Mouse (Mus musculus) MEL (cell line): ENCODE results near the gene Gm20481. TPM values are rescaled to one million over a fixed set of nuclear protein-coding genes. Genes with fewer than 3 reads are reported as not detected.
"Not testable (repeated sequence)": the region's sequence is repeated elsewhere in the genome, so short reads cannot be mapped to it uniquely, and the experiment has no call there.

Experiments
- DNase-seq: peaks from one replicate; pipeline ENCODE4 v3.0.0; 2011; ENCODE audit warnings: low read depth, low spot score
- H3K27ac ChIP-seq: 2 replicates; pipeline ENCODE4 v1.5.1; 2012; ENCODE audit warnings: low read depth, mild to moderate bottlenecking, control low read depth, low read length, moderate library complexity; ENCODE audit not compliant: control insufficient read depth
- H3K27me3 ChIP-seq, 2 experiments: fragments of 150-350 bp in 1 of 2; sonication (generic) in 1 of 2; 2 replicates each; pipeline ENCODE4 v1.6.1; 2012; ENCODE audit warnings: low read length in 2 of 2, mild to moderate bottlenecking in 2 of 2, improper control_type of control experiment in 1 of 2, moderate library complexity in 1 of 2; ENCODE audit not compliant: insufficient read depth in 2 of 2, control insufficient read depth in 1 of 2
- H3K36me3 ChIP-seq, 2 experiments: 2 replicates each; pipeline ENCODE4 v1.6.1; 2012 to 2014; ENCODE audit warnings: low read length in 2 of 2, improper control_type of control experiment in 1 of 2, inconsistent platforms in 1 of 2, mild to moderate bottlenecking in 1 of 2; ENCODE audit not compliant: insufficient read depth in 2 of 2, control insufficient read depth in 1 of 2
- H3K4me1 ChIP-seq, 2 experiments: fragments of 150-350 bp in 1 of 2; sonication (generic) in 1 of 2; 2 replicates each; pipeline ENCODE4 v1.6.1; 2012; ENCODE audit warnings: low read length in 2 of 2, improper control_type of control experiment in 1 of 2, mild to moderate bottlenecking in 1 of 2; ENCODE audit not compliant: insufficient read depth in 2 of 2, control insufficient read depth in 1 of 2
- H3K4me3 ChIP-seq, 2 experiments: fragments of 150-350 bp in 1 of 2; sonication (generic) in 1 of 2; 2 replicates each; pipeline ENCODE4 v1.5.1; 2012; ENCODE audit warnings: low read depth in 2 of 2, low read length in 2 of 2, mild to moderate bottlenecking in 2 of 2, moderate library complexity in 2 of 2, control low read depth in 1 of 2, improper control_type of control experiment in 1 of 2; ENCODE audit not compliant: control insufficient read depth in 1 of 2, insufficient read depth in 1 of 2
- H3K79me2 ChIP-seq: 2 replicates; pipeline ENCODE4 v1.6.1; 2012; ENCODE audit warnings: mild to moderate bottlenecking, low read length, moderate library complexity; ENCODE audit not compliant: control insufficient read depth, poor library complexity, insufficient read depth
- H3K9ac ChIP-seq: 2 replicates; pipeline ENCODE4 v1.6.1; 2012; ENCODE audit warnings: low read depth, mild to moderate bottlenecking, control low read depth, low read length, moderate library complexity; ENCODE audit not compliant: control insufficient read depth, poor library complexity, severe bottlenecking
- H3K9me3 ChIP-seq: fragments of 150-350 bp; sonication (generic); replicated peaks from 2 replicates; pipeline ENCODE4 v1.6.1; 2012; ENCODE audit warnings: mild to moderate bottlenecking, low read length, improper control_type of control experiment, moderate library complexity; ENCODE audit not compliant: insufficient read depth
- CHD1 ChIP-seq: IDR thresholded peaks from 2 replicates; pipeline ENCODE4 v1.6.1; 2012; ENCODE audit warnings: low read depth, mild to moderate bottlenecking, inconsistent platforms, low read length, improper control_type of control experiment
- E2F4 ChIP-seq: IDR thresholded peaks from 2 replicates; pipeline ENCODE4 v1.6.1; 2011; ENCODE audit warnings: low read depth, low read length, improper control_type of control experiment, borderline replicate concordance
- ELF1 ChIP-seq: IDR thresholded peaks from 2 replicates; pipeline ENCODE4 v1.6.1; 2014; ENCODE audit warnings: low read depth, mild to moderate bottlenecking, inconsistent platforms, low read length, improper control_type of control experiment, moderate library complexity
- EP300 ChIP-seq, 2 experiments: IDR thresholded peaks; 2 replicates each; pipeline ENCODE4 v1.6.1; 2011; ENCODE audit warnings: improper control_type of control experiment in 2 of 2, low read length in 2 of 2, low read depth in 1 of 2, mild to moderate bottlenecking in 1 of 2
- GABPA ChIP-seq: IDR thresholded peaks from 2 replicates; pipeline ENCODE4 v1.6.1; 2012; ENCODE audit warnings: low read depth, mild to moderate bottlenecking, inconsistent platforms, low read length, improper control_type of control experiment, moderate library complexity
- HCFC1 ChIP-seq: IDR thresholded peaks from 2 replicates; pipeline ENCODE4 v1.6.1; 2012; ENCODE audit warnings: low read depth, mild to moderate bottlenecking, inconsistent platforms, low read length, improper control_type of control experiment, moderate library complexity
- MAFK ChIP-seq: IDR thresholded peaks from 2 replicates; pipeline ENCODE4 v1.6.1; 2011; ENCODE audit warnings: low read depth, mild to moderate bottlenecking, low read length, improper control_type of control experiment, borderline replicate concordance
- MAX ChIP-seq: IDR thresholded peaks from 2 replicates; pipeline ENCODE4 v1.6.1; 2011; ENCODE audit warnings: low read length, improper control_type of control experiment
- MXI1 ChIP-seq: IDR thresholded peaks from 2 replicates; pipeline ENCODE4 v1.6.1; 2011; ENCODE audit warnings: mild to moderate bottlenecking, low read depth, low read length, improper control_type of control experiment
- NELFE ChIP-seq: IDR thresholded peaks from 2 replicates; pipeline ENCODE4 v1.6.1; 2011; ENCODE audit warnings: low read depth, low read length, improper control_type of control experiment
- NRF1 ChIP-seq: IDR thresholded peaks from 2 replicates; pipeline ENCODE4 v1.6.1; 2014; ENCODE audit warnings: low read depth, mild to moderate bottlenecking, inconsistent platforms, low read length, improper control_type of control experiment, moderate library complexity; ENCODE audit not compliant: poor library complexity, insufficient read depth, severe bottlenecking
- POLR2AphosphoS2 ChIP-seq: IDR thresholded peaks from 2 replicates; pipeline ENCODE4 v1.6.1; 2011; ENCODE audit warnings: low read length, improper control_type of control experiment
- RCOR1 ChIP-seq: IDR thresholded peaks from 2 replicates; pipeline ENCODE4 v1.6.1; 2012; ENCODE audit warnings: low read depth, mild to moderate bottlenecking, inconsistent platforms, low read length, improper control_type of control experiment
- SMC3 ChIP-seq: IDR thresholded peaks from 2 replicates; pipeline ENCODE4 v1.6.1; 2011; ENCODE audit warnings: low read depth, low read length, improper control_type of control experiment
- TAL1 ChIP-seq: IDR thresholded peaks from 2 replicates; pipeline ENCODE4 v1.6.1; 2012; ENCODE audit warnings: mild to moderate bottlenecking, inconsistent platforms, low read length, moderate library complexity, mixed read lengths
- TCF12 ChIP-seq: IDR thresholded peaks from 2 replicates; pipeline ENCODE4 v1.6.1; 2014; ENCODE audit warnings: low read depth, mild to moderate bottlenecking, inconsistent platforms, low read length, improper control_type of control experiment, moderate library complexity
- UBTF ChIP-seq: IDR thresholded peaks from 2 replicates; pipeline ENCODE4 v1.6.1; 2012; ENCODE audit warnings: low read depth, mild to moderate bottlenecking, inconsistent platforms, low read length, improper control_type of control experiment, moderate library complexity, borderline replicate concordance; ENCODE audit not compliant: insufficient read depth
- USF1 ChIP-seq: IDR thresholded peaks from 2 replicates; pipeline ENCODE4 v1.6.1; 2014; ENCODE audit warnings: low read depth, mild to moderate bottlenecking, inconsistent platforms, low read length, improper control_type of control experiment, moderate library complexity
- ZKSCAN1 ChIP-seq: IDR thresholded peaks from 2 replicates; pipeline ENCODE4 v1.6.1; 2012; ENCODE audit warnings: low read depth, mild to moderate bottlenecking, inconsistent platforms, low read length, improper control_type of control experiment, moderate library complexity
- ZMIZ1 ChIP-seq: IDR thresholded peaks from 2 replicates; pipeline ENCODE4 v1.6.1; 2012; ENCODE audit warnings: low read depth, mild to moderate bottlenecking, inconsistent platforms, low read length, improper control_type of control experiment, moderate library complexity
- polyA plus RNA-seq, 2 experiments: library from polyadenylated mRNA; stranded (reverse) in 1 of 2; unstranded in 1 of 2; fragments of >175 nt in 1 of 2; fragments of >200 nt in 1 of 2; gene quantifications; 2 replicates each; pipeline versions ENCODE4 v1.2.1 to v1.2.4; 2012; ENCODE audit warnings: low replicate concordance in 2 of 2, low read depth in 1 of 2; ENCODE audit not compliant: insufficient read length in 2 of 2, insufficient read depth in 1 of 2, missing spikeins in 1 of 2
- total RNA-seq: library from RNA; depleted of rRNA; stranded (reverse); fragments of 300-350 nt; gene quantifications from 2 replicates; pipeline ENCODE4 v1.2.3, GENCODE M21; 2012

Gm20481 gene
- total and polyA plus RNA-seq, 3 experiments, result not detected

DNA sequence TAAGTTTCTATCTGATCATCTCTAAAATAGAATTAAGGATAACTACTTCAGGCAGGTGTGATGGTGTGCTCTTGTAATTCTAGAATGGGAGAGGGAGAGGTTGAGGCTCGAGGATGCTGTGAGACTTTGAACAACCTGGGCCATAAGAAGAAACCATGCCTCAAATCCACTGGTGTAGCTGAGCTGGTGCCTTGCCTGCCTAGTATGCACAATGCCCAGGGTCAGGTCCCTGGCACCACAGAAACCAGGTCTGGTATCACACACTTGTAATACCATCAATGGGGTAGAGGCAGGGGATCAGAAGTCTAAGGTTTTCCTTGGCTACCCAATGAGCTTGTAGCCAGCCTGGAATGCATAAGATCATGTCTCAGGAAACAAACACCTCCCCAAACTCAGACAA, 6.9 kb upstream of the Gm20481 start:
- Histone ChIP-seq H3K9ac (no peak overlapping the region), H3K36me3 (no peaks in the 10 kb centered on the region), H3K79me2 (no peaks in the 10 kb centered on the region), H3K9me3 (no peaks in the 10 kb centered on the region), H3K27ac (no peak overlapping the region), H3K4me3 (no peak overlapping the region), H3K27me3 (no peaks in the 10 kb centered on the region), H3K4me1 (peaks cover 0 to 4% of the 10 kb centered on the region in 2 experiments; a peak in 1 of 4 replicates)
- TF ChIP-seq ZKSCAN1 (no peak), HCFC1 (no peak), TCF12 (no peak), GABPA (no peak)
- no peak for DNase-seq

- Histone ChIP-seq H3K79me2 (no peaks in the 10 kb centered on the region), H3K9me3 (no peaks in the 10 kb centered on the region), H3K4me3 (no peak overlapping the region), H3K27me3 (no peaks in the 10 kb centered on the region), H3K9ac (no peak overlapping the region), H3K27ac (no peak overlapping the region), H3K36me3 (no peaks in the 10 kb centered on the region), H3K4me1 (peaks cover 0 to 4% of the 10 kb centered on the region in 2 experiments; a peak in 1 of 4 replicates)
- DNase-seq, result no peak
- TF ChIP-seq UBTF (no peak), ZKSCAN1 (no peak), USF1 (no peak), ELF1 (no peak)
Observed at GRCm38 (mm10) chr17:34964640-34965049, 5.1 kb upstream of the Gm20481 start.

DNA sequence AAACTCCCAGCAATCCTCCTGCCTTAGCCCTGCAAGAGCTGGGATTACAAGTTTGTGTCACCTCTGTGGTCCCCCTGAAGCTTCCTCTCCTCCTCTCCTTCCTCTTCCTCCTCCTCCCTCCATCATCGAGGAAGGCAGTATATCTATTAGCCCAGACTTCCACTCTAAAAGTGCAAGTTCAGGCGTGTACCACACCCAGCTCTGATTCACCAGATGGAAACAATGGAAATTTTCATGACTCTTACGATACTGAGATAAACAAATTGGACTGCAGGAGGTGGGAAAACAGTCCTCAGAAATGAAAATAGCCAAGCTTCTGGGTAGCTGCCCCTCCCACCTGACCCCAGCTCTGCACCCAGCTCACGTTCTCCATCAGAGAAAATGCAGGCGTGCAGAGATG, 4.1 kb upstream of the Gm20481 start:
- Histone ChIP-seq H3K4me3 (no peak overlapping the region), H3K27me3 (no peaks in the 10 kb centered on the region), H3K27ac (no peak overlapping the region), H3K9ac (no peak overlapping the region), H3K4me1 (peaks cover 0 to 4% of the 10 kb centered on the region in 2 experiments; a peak in 1 of 4 replicates), H3K9me3 (no peaks in the 10 kb centered on the region), H3K79me2 (no peaks in the 10 kb centered on the region)
- no peak for DNase-seq
- TF ChIP-seq EP300 (IDR thresholded peaks at IDR 0.05; ENCODE audit: low read depth in 1 of 2, low read length in 2 of 2) (no peak), UBTF (no peak), MAX (no peak), ELF1 (no peak), ZKSCAN1 (no peak), MXI1 (no peak), CHD1 (no peak), NRF1 (no peak), ZMIZ1 (no peak), TCF12 (no peak), POLR2AphosphoS2 (no peak), SMC3 (no peak), USF1 (no peak), GABPA (no peak), NELFE (no peak), RCOR1 (no peak), E2F4 (no peak), MAFK (no peak), TAL1 (no peak)
- TF ChIP-seq, all 39 proteins: peak for 0
- H3K36me3 ChIP-seq, result no peaks in the 10 kb centered on the region

DNA sequence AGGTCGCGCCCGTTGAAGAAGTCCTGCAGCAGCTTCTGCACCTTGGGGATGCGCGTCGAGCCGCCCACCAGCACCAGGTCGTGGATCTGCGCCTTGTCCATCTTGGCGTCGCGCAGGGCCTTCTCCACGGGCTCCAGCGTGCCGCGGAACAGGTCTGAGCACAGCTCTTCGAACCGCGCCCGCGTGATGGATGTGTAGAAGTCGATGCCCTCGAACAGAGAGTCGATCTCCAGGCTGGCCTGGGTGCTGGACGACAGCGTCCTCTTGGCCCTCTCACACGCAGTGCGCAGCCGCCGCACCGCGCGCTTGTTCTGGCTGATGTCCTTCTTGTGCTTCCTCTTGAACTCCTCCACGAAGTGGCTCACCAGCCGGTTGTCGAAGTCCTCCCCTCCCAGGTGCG, 1.1 kb downstream of the Gm20481 start:
- H3K36me3 ChIP-seq, H3K9me3 ChIP-seq, H3K27ac ChIP-seq, H3K4me3 ChIP-seq, H3K79me2 ChIP-seq, H3K27me3 ChIP-seq, H3K4me1 ChIP-seq, DNase-seq, H3K9ac ChIP-seq: not testable (repeated sequence)
